Mouse (Mus musculus) heart, adult 2 months (tissue): ENCODE measurements around the gene Nlrp4c. TPM values are rescaled to one million over a fixed set of nuclear protein-coding genes. Genes with fewer than 3 reads are reported as not detected.
A peak's percentile ranks its signal among the peaks of the same experiment; 100 is the strongest.

ENCODE experiments used
- DNase-seq, 2 experiments: peaks; one replicate each; pipeline ENCODE4 v3.0.0; 2021
- H3K27ac ChIP-seq: fragments of 200-600 bp; 2 replicates; pipeline ENCODE4 v1.8.1; 2022
- H3K27me3 ChIP-seq: fragments of 200-500 bp; 2 replicates; pipeline ENCODE4 v1.6.1; 2012; ENCODE audit warnings: mild to moderate bottlenecking, low read length, inconsistent platforms, mixed read lengths; ENCODE audit not compliant: control insufficient read depth, insufficient read depth
- H3K36me3 ChIP-seq: fragments of 200-500 bp; 2 replicates; pipeline ENCODE4 v1.6.1; 2012; ENCODE audit warnings: low read length, inconsistent platforms; ENCODE audit not compliant: control insufficient read depth, insufficient read depth
- H3K4me1 ChIP-seq: fragments of 200-500 bp; 2 replicates; pipeline ENCODE4 v1.6.1; 2011; ENCODE audit warnings: low read length; ENCODE audit not compliant: control insufficient read depth, insufficient read depth
- H3K4me3 ChIP-seq: fragments of 200-600 bp; 2 replicates; pipeline ENCODE4 v1.8.1; 2022
- H3K79me2 ChIP-seq: fragments of 200-500 bp; replicated peaks from 2 replicates; pipeline ENCODE4 v1.6.1; 2012; ENCODE audit warnings: mild to moderate bottlenecking, inconsistent platforms, low read length, moderate library complexity, mixed read lengths; ENCODE audit not compliant: control insufficient read depth, insufficient read depth
- H3K9ac ChIP-seq: fragments of 200-500 bp; 2 replicates; pipeline ENCODE4 v1.6.1; 2012; ENCODE audit warnings: low read depth, mild to moderate bottlenecking, control low read depth, inconsistent platforms, low read length, mixed read lengths
- CTCF ChIP-seq: fragments of 200-600 bp; IDR thresholded peaks from 2 replicates; pipeline ENCODE4 v1.8.1; 2022; ENCODE audit warnings: antibody characterized with exemption, mild to moderate bottlenecking, moderate library complexity
- EP300 ChIP-seq: fragments of 200-500 bp; IDR thresholded peaks from 2 replicates; pipeline ENCODE4 v1.6.1; 2011; ENCODE audit warnings: low read depth, low read length, control low read depth; ENCODE audit not compliant: insufficient read depth
- POLR2A ChIP-seq: fragments of 200-500 bp; IDR thresholded peaks from 2 replicates; pipeline ENCODE4 v1.6.1; 2011; ENCODE audit warnings: mild to moderate bottlenecking, low read depth, low read length, control low read depth; ENCODE audit not compliant: insufficient read depth
- WGBS: fragments of 180-500 bp; shearing (Covaris S2); methylation state at CpG from one replicate; pipeline ENCODE4 v1.1.7; 2018; 5-methylcytosine and 5-hydroxymethylcytosine counted together
- intact Hi-C: fragments of 180-260 bp; cut with DNase I; formaldehyde crosslinking; loops from one replicate; pipeline ENCODE4 v1.15.1; 2025
- polyA plus RNA-seq: library from polyadenylated mRNA; depleted of rRNA; stranded (reverse); fragments of >200 nt; gene quantifications from 2 replicates; pipeline ENCODE4 v1.2.3, GENCODE M21; 2012
- total RNA-seq, 2 experiments: library from RNA; stranded (reverse); gene quantifications; 2 replicates each; pipeline ENCODE4 v1.2.3; 2021

Gene Nlrp4c
- total and polyA plus RNA-seq, 3 experiments: not detected

GRCm38 (mm10) chr7:6146194-6146981 is 101.4 kb downstream of the Nlrp4c start:
- 11% methylated on average over 7 of the region's 7 CpGs for WGBS
- Histone ChIP-seq H3K36me3 (peaks cover 10% of the 10 kb centered on the region), H3K27me3 (no peaks in the 10 kb centered on the region), H3K9ac (no peak overlapping the region), H3K27ac (peak overlapping the region; percentile 44), H3K4me1 (peaks cover 43% of the 10 kb centered on the region), H3K4me3 (no peak overlapping the region), H3K79me2 (peaks cover 9% of the 10 kb centered on the region)
- DNase-seq: no peak
- TF ChIP-seq CTCF: no peak
- no peak for TF ChIP-seq POLR2A
- TF ChIP-seq EP300: no peak
- intact Hi-C loops: loop anchor here (10.0 kb wide), 1 partner anchor 1492 kb away; the partner anchor contains the start of gene Ppp6r1

GRCm38 (mm10) chr7:6146982-6147325 is 102.0 kb downstream of the Nlrp4c start:
- WGBS: 9% methylated on average over 2 of the region's 2 CpGs
- Histone ChIP-seq H3K4me1 (peaks cover 45% of the 10 kb centered on the region), H3K4me3 (no peak overlapping the region), H3K9ac (no peak overlapping the region), H3K27me3 (no peaks in the 10 kb centered on the region), H3K27ac (peak overlapping the region; percentile 44), H3K79me2 (peaks cover 9% of the 10 kb centered on the region), H3K36me3 (peaks cover 13% of the 10 kb centered on the region)
- intact Hi-C loops: loop anchor here (10.0 kb wide), 1 partner anchor 1492 kb away; the partner anchor contains the start of gene Ppp6r1
- no peak for DNase-seq
- no peak for TF ChIP-seq EP300

- H3K4me1 ChIP-seq: peaks cover 51% of the 10 kb centered on the region
- no peaks in the 10 kb centered on the region for H3K27me3 ChIP-seq
- H3K4me3 ChIP-seq: no peak overlapping the region
- H3K36me3 ChIP-seq: peaks cover 13% of the 10 kb centered on the region
- peak overlapping the region; percentile 44 for H3K27ac ChIP-seq
- no peak for TF ChIP-seq CTCF
- no peak for TF ChIP-seq POLR2A
- TF ChIP-seq EP300: no peak
- intact Hi-C loops: loop anchor here (10.0 kb wide), 1 partner anchor 1493 kb away; the partner anchor contains the start of gene Ppp6r1
- peaks cover 9% of the 10 kb centered on the region for H3K79me2 ChIP-seq
- 30% methylated on average over 5 of the region's 5 CpGs for WGBS
- DNase-seq: no peak
- H3K9ac ChIP-seq: no peak overlapping the region
Observed at GRCm38 (mm10) chr7:6147688-6148087, 102.7 kb downstream of the Nlrp4c start.

- Histone ChIP-seq H3K4me1 (peaks cover 44% of the 10 kb centered on the region), H3K27me3 (no peaks in the 10 kb centered on the region), H3K27ac (peak overlapping the region; percentile 57), H3K79me2 (peaks cover 8% of the 10 kb centered on the region), H3K4me3 (no peak overlapping the region), H3K36me3 (peaks cover 12% of the 10 kb centered on the region), H3K9ac (no peak overlapping the region)
- DNase-seq: no peak
- no peak for TF ChIP-seq POLR2A
- no peak for TF ChIP-seq EP300
- no peak for TF ChIP-seq CTCF
- WGBS: 34% methylated on average over 1 of the region's 1 CpGs
- intact Hi-C loops: no loop called here
Observed at GRCm38 (mm10) chr7:6151266-6151665, 106.3 kb downstream of the Nlrp4c start.

GRCm38 (mm10) chr7:6152036-6152435 is 107.1 kb downstream of the Nlrp4c start:
- 24% methylated on average over 3 of the region's 3 CpGs for WGBS
- peaks cover 8% of the 10 kb centered on the region for H3K79me2 ChIP-seq
- peaks cover 43% of the 10 kb centered on the region for H3K4me1 ChIP-seq
- H3K27me3 ChIP-seq: no peaks in the 10 kb centered on the region
- TF ChIP-seq POLR2A (no peak), EP300 (0 out of 2 replicates have a peak, but pooled peaks have one; percentile 11), CTCF (no peak)
- DNase-seq: peak in 1 of 2 experiments; percentile 26
- H3K9ac ChIP-seq: no peak overlapping the region
- peak overlapping the region; percentile 57 for H3K27ac ChIP-seq
- peaks cover 12% of the 10 kb centered on the region for H3K36me3 ChIP-seq
- no peak overlapping the region for H3K4me3 ChIP-seq
- intact Hi-C loops: no loop called here

- H3K9ac ChIP-seq: no peak overlapping the region
- peaks cover 8% of the 10 kb centered on the region for H3K79me2 ChIP-seq
- peak overlapping the region; percentile 99 for H3K27ac ChIP-seq
- no peaks in the 10 kb centered on the region for H3K27me3 ChIP-seq
- H3K36me3 ChIP-seq: peaks cover 8% of the 10 kb centered on the region
- 36% methylated on average over 3 of the region's 3 CpGs for WGBS
- TF ChIP-seq POLR2A: no peak
- no peak for TF ChIP-seq EP300
- no peak for TF ChIP-seq CTCF
- no peak overlapping the region for H3K4me3 ChIP-seq
- DNase-seq: no peak
- H3K4me1 ChIP-seq: peaks cover 36% of the 10 kb centered on the region
- intact Hi-C loops: no loop called here
Observed at GRCm38 (mm10) chr7:6153131-6153530, 108.2 kb downstream of the Nlrp4c start.
